Mouse (Mus musculus): Measurements from ENCODE around the gene Lyst.
A peak's percentile ranks its signal among the peaks of the same experiment; 100 is the strongest.

Lyst gene

DNA sequence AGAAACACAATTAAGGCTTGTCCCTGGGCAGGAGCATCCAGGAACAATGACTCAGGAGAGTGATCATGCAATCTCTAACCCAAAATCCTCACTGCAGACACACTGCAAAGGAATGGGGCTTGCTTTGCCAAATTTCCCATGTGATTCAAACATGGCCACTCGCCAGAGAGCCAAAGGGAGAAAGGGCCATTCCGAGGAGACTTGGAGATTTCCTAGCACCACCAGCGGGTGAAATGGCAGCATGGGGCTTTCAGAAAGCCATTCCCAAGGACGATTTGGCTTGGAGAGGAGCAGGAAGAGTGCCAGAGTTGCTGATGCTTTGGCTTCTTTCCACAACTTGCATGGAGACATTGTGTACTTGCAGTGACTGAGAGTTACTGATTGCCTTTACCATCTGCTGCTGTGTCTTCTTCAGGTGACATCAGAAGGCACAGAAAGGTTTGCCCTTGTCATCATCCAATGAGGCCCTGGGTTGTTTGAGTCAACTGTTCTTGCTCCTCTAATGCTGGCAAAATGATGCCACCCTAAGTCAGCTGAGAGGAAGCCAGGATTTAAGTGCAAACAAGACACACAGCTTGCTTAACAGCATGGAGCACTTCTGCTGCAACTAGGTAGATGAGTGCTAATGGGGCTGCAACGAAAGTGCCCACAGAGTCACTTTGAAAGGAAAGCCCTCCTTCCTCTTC is 16.5 kb upstream of the Lyst start:
- no peak for DNase-seq (ENCODE audit: low read depth, low spot score)

DNA sequence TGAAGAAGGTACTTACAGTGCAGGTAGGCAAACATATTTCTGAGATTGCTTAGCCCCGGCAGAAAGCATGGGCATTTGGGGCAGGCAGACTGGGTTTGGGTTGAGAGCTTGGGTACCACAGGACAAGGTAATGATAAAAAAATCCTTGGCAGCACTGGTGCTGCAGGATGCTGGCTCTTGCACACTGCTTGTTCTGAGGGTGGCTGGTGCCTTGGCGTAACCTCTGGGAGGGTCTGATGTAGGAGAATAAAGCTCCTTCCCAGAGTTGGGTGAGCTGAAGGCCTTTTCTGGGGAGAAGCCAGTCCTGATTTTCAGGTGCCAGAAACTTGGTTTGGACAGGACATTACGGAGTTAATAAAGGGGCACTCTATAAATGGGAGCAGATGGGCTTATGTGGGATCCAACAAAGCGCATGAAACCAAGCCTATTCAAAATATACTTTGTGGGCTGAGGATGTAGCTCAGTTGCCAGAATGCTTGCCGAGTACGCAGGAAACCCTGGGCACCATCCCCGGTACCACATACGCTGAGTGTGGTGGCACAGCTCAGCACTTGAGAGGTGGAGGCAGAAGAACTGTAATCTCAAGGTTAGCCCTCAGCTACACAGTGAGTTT is 15.8 kb upstream of the Lyst start:
- DNase-seq (ENCODE audit: low read depth, low spot score), result no peak

DNA sequence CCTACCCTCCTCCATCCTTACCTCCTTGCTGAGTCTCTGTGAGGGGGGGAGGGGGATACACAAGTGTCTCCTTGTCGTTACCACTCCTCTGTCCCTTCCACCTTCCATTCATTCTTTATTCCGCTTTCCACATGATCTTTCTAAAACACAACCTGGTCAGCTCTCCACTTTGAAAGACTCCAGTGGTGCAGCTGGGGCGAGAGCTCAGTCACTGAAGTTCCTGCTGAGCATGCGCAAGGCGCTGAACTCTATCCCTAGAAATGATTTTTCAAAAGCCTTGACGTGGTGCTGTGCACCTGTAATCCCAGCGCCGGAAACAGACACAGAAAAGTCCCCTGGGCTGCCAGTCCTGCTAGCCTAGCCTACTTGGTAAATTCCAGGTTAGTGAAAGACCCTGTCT is 15.1 kb upstream of the Lyst start:
- no peak for DNase-seq (ENCODE audit: low read depth, low spot score)

DNA sequence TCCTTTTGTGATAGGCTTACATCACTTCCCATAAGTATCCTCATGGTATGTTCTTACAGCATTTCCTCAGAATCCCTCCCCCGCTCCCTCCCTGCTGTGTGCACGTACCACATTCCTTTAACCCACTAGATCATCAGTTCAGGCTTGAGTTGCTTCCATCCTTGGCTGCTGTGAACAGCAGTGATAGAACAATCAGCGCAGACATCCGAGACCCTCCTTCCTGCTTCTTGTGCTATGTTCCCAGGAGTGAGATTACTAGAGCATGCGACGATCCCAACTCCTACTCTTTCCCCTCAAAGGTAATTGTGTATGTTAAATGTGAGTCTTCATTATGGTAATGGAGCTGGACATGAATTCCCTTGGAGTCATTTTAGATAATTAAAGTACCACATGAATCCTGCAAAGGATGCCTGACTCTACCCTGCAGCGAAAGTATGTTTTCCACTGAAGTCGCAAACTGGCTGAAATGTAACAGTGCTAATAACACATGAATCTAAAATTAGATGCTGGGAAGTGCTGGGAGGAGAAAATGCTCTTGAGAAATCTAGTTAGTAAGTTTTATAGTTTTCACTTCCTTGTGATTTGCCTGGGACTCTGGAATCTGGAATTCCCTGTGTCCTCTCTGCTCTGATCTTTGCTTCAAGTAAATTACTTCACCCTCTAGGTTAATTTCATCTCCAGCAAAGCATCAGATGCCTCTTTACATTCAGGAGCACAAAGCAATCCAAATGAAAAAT is 13.6 kb upstream of the Lyst start:
- DNase-seq (ENCODE audit: low read depth, low spot score), result peak; percentile 8

DNA sequence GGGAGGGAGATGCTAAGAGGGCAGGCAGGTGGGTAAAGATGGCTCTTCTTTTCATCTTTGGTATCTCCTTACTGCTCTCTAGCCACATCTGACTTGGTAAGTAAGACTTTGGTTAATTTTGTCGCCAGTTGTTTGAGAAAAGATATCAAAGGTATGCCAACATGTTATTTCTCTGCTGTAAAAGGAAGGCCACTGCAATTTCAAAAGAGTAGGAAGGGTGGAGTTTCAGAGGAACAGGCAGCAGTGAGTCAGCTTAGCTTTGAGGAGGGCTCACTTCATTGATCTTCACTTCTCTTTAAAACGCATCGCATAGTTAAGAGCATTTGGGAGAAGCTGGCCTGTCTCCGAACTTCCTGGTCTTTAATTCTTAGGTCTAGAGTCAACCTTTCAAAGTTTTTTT is 8.2 kb upstream of the Lyst start:
- no peak for DNase-seq (ENCODE audit: low read depth, low spot score)

DNA sequence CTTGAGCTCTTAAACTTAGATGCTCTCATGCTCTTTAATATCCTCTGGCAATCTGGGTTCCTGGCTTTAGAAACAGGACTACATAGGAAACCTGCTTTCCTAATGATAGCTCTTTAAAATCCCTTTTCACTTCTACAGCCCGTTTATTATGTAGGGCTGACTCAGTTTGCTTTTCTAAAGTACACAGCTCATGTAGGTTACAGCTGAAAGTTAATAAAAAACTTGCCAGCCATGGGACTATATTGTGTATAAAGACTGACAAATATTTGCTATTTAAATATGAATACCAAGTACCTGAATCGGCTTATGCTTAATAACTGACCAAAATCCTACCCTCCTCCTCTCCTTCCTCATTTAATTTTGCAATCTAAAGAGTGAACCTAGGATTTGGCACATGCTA is 6.7 kb upstream of the Lyst start:
- DNase-seq (ENCODE audit: low read depth, low spot score), result no peak

DNA sequence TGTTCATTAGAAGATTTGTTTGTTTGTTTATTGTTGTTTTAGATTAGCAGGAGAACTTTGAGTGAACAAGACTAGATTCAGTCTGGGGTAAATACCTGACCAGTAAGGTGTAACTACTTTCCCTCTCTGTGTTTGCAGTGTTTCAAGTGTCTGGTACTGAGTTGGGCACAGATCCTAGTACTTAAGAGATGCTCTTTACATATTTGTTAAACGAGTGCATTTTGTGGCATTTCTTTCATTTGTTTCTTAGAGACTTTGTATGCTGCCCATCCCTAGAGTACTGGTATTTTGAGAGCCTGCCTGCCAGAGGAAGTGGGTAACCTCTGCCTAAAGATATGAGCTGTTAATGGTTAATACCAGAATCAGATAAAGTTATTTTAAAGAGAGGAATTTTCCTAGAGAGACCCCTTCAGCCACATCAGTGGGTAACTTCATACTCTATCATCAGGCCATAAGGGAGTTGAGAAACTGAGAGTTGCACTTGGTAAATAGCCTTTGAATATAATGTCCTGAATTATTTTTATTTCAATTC is 2.5 kb upstream of the Lyst start:
- no peak for DNase-seq (ENCODE audit: low read depth, low spot score)

DNA sequence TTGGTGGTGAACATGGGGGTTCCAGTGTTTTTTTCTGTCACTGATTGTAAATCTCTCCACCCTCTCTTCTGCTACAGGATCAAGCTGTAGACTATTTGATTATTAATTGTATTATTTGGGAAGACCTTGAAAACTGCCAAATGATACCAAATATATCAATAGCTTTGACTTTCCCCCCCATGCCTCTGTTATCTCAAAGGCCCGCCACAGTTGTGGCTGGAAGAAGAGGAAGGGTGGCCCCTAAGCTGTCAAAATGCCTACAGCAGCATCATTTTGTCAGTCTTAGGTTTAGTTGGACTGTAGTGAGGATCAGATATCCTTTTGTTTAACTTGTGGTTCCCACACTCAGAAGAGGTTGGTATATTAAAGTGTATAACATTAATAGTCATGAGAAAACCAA is 1.7 kb upstream of the Lyst start:
- DNase-seq (ENCODE audit: low read depth, low spot score), result no peak

DNA sequence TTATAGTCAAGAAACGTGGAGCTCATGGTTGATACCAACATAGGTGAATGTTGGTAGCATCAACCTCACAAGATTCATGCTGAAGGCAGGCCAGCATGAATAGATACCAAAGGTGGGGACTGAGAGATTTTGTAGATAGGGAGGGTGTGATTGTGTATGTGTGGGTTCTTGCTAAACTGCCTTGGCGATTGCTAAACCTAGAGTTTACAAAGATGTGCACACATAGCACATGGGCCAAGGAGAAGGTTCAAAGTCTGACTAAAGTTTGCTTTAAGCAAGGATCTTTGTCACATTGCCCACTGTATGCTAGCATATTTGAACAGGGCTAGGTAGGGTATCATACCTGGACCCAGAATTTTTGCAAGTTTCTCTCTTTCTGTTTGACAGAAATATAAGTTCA is 1.2 kb upstream of the Lyst start:
- no peak for DNase-seq (ENCODE audit: low read depth, low spot score)

DNA sequence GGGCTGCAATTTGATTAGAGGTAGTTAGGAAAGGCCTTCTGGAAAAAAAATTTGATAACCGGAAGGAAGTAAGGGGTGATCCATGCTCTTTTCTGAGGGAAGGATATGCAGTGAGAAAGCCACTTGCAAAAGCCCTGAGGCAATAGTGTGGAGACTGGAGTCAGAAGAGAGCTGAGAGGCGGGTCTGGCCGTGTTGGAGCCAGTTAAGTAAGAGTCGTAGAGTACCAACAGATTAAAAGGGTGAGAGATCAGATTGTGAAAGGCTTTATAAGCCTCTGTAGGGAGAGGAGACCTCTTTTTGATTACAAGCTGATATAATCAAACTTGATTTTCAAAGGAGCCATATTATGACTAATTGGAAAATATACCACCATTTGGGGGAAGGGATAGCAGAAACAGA is 1.7 kb downstream of the Lyst start:
- DNase-seq (ENCODE audit: low read depth, low spot score), result no peak

DNA sequence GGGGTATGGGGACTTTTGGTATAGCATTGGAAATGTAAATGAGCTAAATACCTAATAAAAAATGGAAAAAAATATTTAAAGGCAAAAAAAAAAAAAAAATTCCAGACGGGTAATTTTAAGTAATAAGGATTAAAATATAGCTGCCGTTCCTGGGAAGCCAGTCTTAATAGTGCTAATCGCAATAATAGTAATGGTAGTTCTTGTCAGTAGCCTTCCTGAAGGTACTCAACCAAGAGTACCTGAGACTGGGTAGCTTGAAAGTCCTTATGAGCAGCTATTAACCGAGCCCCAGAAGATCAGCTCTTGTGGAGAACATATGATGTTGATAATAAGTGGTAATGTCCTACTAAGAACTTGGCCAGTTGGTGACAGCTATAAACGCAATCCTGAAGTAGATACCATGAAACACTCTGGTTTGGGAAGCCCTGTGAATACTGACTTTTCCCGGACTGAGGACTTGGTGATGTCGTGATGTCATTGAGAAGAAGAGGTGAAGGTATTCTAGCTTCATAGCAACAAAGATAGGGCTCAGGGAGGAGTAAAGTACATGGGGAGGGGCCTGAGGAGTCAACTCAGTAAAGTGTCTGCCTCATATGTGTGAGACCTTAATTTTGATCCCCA is 6.3 kb downstream of the Lyst start:
- no peak for DNase-seq (ENCODE audit: low read depth, low spot score)

DNA sequence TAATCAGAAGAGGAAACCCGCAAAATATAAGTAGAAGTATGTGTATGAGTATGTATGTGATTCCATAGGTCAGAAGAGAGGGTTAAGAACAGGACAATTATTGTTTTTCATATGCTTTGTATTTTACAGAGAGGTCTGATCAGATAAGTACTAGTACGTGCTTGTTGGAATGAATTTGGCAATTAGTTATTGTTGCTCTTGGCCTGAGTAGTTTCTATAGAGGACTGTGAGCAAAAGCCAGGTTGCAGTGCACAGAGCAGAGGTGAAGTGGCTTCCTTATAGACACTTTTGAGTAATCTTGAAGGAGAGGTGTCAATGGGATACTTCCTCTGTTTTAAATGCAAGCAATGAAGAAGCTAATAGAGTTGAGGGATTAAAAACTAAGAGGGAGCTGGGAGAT is 7.7 kb downstream of the Lyst start:
- no peak for DNase-seq (ENCODE audit: low read depth, low spot score)

DNA sequence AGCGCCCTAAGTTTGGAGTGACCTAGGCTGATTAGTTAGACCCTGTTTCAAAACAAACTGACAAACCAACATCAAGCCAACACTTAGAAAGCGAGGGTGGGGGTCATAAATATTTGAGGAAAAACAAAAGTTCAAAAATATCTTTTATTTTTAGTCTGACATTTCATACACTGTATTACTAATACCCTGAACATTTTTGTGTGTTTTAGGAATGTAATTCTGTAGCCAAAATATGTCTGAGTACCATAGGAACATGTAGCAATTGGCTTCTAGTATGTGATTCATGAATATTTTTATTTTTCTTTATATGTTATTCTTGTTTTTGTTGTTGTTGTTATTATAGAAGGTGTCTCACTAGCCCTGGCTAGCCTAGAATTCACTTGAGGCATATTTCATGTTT is 11.2 kb downstream of the Lyst start:
- no peak for DNase-seq (ENCODE audit: low read depth, low spot score)

DNA sequence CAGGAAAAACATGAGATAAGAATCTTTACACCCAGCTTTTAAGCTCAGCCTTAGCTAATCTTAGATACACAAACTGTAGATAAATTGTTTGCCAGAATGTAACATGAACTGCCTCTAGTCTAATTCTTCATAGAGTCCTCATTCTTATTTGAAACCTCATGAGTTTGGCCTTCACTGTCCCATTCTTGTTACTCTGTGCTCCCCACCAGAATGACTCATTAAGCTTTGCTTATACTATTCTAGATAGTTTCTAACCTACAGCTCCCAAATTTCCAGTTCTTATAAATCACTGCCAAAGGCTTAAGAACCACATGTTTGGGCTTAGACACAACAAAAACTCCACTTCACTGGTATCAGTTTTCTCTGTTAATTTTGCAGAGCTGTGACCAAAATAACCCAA is 16.0 kb downstream of the Lyst start:
- no peak for DNase-seq (ENCODE audit: low read depth, low spot score)

DNA sequence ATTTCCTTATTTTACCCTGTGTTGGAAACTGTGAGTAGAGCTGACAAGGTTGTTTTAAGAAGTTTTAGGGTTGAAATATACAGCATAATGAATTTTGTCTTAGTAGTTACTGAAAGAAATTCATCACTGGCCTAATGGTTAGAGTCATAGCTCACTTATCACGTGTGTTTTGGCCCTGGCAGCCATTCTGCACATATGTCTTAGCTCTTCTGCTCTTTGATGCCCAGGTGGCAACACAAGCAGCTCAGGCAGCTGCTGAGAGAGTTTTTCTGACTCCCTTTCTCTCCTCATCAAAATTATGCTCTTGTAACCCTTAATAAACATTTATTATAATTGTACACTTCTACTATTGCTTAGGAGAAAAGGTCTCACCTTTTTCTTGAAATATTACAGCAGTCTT is 18.1 kb downstream of the Lyst start:
- DNase-seq (ENCODE audit: low read depth, low spot score), result no peak

DNA sequence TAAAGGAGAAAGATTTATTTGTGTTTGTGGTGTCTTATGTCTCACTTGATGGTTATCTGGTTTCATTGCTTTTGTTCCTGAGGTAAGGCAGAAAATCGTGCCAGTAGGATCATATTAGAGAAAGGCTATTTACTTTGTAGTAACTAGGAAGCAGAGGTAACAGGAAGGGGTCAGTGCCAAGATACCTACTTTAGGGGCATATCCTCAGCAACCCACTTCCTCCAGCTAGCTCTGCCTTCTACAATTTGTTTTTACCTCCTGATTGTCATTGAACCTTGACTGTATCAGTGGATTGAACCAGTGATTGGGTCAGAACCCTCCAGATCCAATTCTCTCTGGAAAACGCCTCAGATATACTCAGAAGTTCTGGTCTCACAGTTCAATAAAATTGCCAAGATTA is 19.5 kb downstream of the Lyst start:
- DNase-seq (ENCODE audit: low read depth, low spot score), result no peak

DNA sequence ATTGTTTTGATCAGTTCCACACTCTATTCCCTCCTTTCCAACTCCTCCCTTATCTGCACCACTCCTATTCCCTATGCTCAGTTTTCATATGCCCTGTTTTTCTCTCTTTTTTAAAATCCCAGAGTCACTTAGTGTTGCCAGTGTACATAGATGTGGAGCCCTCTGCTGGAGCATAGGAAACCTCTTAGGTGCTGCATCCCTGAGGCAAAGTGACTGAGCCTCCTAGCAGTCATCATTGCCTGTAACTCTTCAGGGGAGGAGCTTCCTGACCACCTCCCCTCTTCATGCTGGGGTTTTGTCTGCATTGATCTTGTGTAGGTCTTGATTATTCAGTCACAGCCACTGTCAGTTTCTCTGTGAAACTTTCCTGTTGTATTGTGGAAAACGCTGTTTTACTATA is 22.7 kb downstream of the Lyst start:
- peak; percentile 7 for DNase-seq (ENCODE audit: low read depth, low spot score)

DNA sequence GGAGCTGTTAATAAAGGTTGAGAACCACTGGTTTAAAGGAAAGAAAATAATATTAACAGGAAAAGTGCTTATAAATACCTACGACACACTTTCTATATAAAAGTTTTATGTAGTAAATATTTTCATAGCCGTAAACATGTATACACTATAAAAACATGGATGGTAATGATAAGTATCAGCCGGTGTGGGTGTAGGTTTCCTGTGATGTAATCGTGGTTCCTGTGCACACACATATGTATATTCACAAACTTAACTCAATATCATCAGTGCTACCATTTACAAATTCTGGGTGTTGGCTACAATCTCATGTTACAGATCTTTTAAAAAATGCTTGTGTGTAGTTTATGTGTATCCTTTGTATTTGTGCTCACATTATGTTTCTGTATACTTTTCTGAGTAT is 24.0 kb downstream of the Lyst start:
- no peak for DNase-seq (ENCODE audit: low read depth, low spot score)

DNA sequence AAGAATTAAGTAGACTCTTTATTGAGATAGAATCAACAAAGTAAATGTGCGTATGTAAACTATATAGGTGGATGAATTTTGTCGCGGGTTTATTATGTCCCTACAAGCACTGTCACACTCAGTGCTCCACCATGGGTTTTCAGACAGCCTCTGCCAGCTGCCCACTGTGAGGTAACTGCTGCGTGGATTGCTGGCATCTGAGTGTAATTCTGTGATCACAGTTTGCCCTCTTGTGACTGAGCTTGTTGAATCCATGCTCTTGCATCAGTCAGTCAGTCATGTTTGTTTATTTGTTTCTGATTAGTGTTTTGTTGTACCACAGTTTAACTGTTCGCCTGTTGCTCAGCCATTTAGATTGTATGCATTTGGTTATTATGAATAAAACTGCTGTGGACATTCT is 31.3 kb downstream of the Lyst start:
- no peak for DNase-seq (ENCODE audit: low read depth, low spot score)

DNA sequence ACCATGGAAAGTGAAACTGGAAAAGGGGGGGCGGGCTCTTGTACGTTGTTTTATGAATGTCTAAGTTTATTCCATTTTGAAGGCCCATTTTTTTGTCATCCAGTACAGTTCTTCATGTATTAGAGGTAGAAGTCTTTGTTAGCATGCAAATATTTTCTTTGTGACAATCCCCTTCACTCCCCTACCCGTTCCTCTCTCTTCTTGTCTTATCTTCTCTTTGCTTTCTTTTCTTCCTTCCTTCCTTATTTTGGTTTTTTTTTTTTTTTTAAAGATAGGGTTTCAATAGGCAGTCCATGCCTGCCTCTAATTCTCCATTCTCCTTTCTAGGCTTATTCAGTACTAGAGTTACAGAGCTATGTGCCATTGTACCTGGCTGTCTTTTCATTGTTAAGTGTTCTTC is 32.4 kb downstream of the Lyst start:
- DNase-seq (ENCODE audit: low read depth, low spot score), result no peak

DNA sequence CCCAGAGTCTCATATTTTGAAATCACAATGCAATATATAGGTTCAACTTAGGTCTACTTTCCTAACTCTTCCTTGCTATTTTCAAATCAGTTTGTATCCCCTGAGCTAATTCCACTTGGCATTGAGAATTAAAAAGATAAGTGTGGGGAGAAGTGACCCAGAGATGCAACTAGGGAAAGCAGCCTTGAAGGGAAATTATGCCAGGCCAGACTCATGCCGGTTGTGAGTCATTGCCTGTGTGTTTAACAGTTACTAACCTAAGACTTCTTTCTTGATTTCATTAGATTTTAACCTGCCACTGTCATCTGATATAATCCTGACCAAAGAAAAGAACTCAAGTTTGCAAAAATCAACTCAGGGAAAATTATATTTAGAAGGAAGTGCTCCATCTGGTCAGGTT is 43.5 kb downstream of the Lyst start:
- no peak for DNase-seq (ENCODE audit: low read depth, low spot score)

DNA sequence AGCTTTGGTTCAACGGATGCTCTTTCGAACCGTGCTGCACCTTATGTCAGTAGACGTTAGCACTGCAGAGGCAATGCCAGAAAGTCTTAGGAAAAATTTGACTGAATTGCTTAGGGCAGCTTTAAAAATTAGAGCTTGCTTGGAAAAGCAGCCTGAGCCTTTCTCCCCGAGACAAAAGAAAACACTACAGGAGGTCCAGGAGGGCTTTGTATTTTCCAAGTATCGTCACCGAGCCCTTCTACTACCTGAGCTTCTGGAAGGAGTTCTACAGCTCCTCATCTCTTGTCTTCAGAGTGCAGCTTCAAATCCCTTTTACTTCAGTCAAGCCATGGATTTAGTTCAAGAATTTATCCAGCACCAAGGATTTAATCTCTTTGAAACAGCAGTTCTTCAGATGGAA is 44.5 kb downstream of the Lyst start:
- DNase-seq (ENCODE audit: low read depth, low spot score), result no peak

DNA sequence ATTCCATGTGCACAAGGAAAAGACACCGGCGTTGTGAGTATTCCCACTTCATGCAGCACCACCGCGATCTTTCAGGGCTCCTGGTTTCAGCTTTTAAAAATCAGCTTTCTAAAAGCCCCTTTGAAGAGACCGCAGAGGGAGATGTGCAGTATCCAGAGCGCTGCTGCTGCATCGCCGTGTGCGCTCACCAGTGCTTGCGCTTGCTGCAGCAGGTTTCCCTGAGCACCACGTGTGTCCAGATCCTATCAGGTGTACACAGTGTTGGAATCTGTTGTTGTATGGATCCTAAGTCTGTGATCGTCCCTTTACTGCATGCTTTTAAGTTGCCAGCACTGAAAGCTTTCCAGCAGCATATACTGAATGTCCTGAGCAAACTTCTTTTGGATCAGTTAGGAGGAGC is 45.0 kb downstream of the Lyst start:
- no peak for DNase-seq (ENCODE audit: low read depth, low spot score)

All from forelimb bud, embryonic 11.5 days (tissue).